Mouse (Mus musculus): ENCODE measurements around the gene Mfap4. TPM values are rescaled to one million over a fixed set of nuclear protein-coding genes. Genes with fewer than 3 reads are reported as not detected.
A peak's percentile ranks its signal among the peaks of the same experiment; 100 is the strongest.

The Mfap4 gene
- 100 to 1,000 TPM; 303 to 330 TPM for total RNA-seq (2021)
- long read RNA-seq, experiment 1, transcript Mfap4-202 (6 exons, 1,722 nt), result major isoform, 225 of 283 reads
- long read RNA-seq, experiment 1, transcript Mfap4-201 (5 exons, 939 nt), result minor isoform, 22 of 283 reads
- long read RNA-seq, experiment 1, partial matches to known transcripts, result 13 of 283 reads
- long read RNA-seq, experiment 1, other reads (novel, unspliced or antisense), result 21 of 283 reads
- long read RNA-seq, experiment 2, transcript Mfap4-202 (6 exons, 1,722 nt), result major isoform, 253 of 326 reads
- long read RNA-seq, experiment 2, transcript Mfap4-201 (5 exons, 939 nt), result minor isoform, 25 of 326 reads
- long read RNA-seq, experiment 2, partial matches to known transcripts, result 23 of 326 reads
- long read RNA-seq, experiment 2, other reads (novel, unspliced or antisense), result 22 of 326 reads

GRCm38 (mm10) chr11:61484613-61485540 is at the start of gene Mfap4:
Gene Mfap4, plus strand, starts transcription at chr11:61485431.
- DNase-seq (ENCODE audit: low spot score in 2 of 2), result peak; percentile 49 to 72

- DNase-seq (ENCODE audit: low spot score in 2 of 2), result no peak
These were observed 48.9 kb upstream of the Mfap4 start for GRCm38 (mm10) chr11:61436298-61436697.

- no peak for DNase-seq (ENCODE audit: low spot score in 2 of 2)
These were observed 46.1 kb upstream of the Mfap4 start for GRCm38 (mm10) chr11:61439170-61439569.

- no peak for DNase-seq (ENCODE audit: low spot score in 2 of 2)
These were observed 44.8 kb upstream of the Mfap4 start for GRCm38 (mm10) chr11:61440416-61440815.

- DNase-seq (ENCODE audit: low spot score in 2 of 2), result no peak
These were observed 43.6 kb upstream of the Mfap4 start for GRCm38 (mm10) chr11:61441670-61442069.

- no peak for DNase-seq (ENCODE audit: low spot score in 2 of 2)
These were observed 41.4 kb upstream of the Mfap4 start for GRCm38 (mm10) chr11:61443807-61444206.

- DNase-seq (ENCODE audit: low spot score in 2 of 2), result peak in 1 of 2 experiments; percentile 38
These were observed 37.9 kb upstream of the Mfap4 start for GRCm38 (mm10) chr11:61447296-61447695.

- no peak for DNase-seq (ENCODE audit: low spot score in 2 of 2)
These were observed 37.2 kb upstream of the Mfap4 start for GRCm38 (mm10) chr11:61448041-61448440.

GRCm38 (mm10) chr11:61448599-61449225 is 36.5 kb upstream of the Mfap4 start:
- DNase-seq (ENCODE audit: low spot score in 2 of 2), result peak; percentile 57 to 72

- DNase-seq (ENCODE audit: low spot score in 2 of 2), result peak in 1 of 2 experiments; percentile 27
These were observed 35.5 kb upstream of the Mfap4 start for GRCm38 (mm10) chr11:61449499-61450292.

GRCm38 (mm10) chr11:61464071-61464470 is 21.2 kb upstream of the Mfap4 start:
- DNase-seq (ENCODE audit: low spot score in 2 of 2), result no peak

- no peak for DNase-seq (ENCODE audit: low spot score in 2 of 2)
These were observed 19.8 kb upstream of the Mfap4 start for GRCm38 (mm10) chr11:61465422-61465821.

- no peak for DNase-seq (ENCODE audit: low spot score in 2 of 2)
These were observed 16.7 kb upstream of the Mfap4 start for GRCm38 (mm10) chr11:61468534-61468933.

GRCm38 (mm10) chr11:61469317-61469917 is 15.8 kb upstream of the Mfap4 start:
- DNase-seq (ENCODE audit: low spot score in 2 of 2), result no peak

GRCm38 (mm10) chr11:61470880-61471279 is 14.4 kb upstream of the Mfap4 start:
- DNase-seq (ENCODE audit: low spot score in 2 of 2), result no peak

- DNase-seq (ENCODE audit: low spot score in 2 of 2), result no peak
These were observed 11.6 kb upstream of the Mfap4 start for GRCm38 (mm10) chr11:61473630-61474029.

GRCm38 (mm10) chr11:61476786-61477382 is 8.3 kb upstream of the Mfap4 start:
- no peak for DNase-seq (ENCODE audit: low spot score in 2 of 2)

GRCm38 (mm10) chr11:61477566-61478508 is 7.4 kb upstream of the Mfap4 start:
- DNase-seq (ENCODE audit: low spot score in 2 of 2), result no peak

- no peak for DNase-seq (ENCODE audit: low spot score in 2 of 2)
These were observed 6.4 kb upstream of the Mfap4 start for GRCm38 (mm10) chr11:61478788-61479187.
